Mouse (Mus musculus) liver, postnatal 0 days (tissue): ENCODE measurements around the gene Nrm. TPM values are rescaled to one million over a fixed set of nuclear protein-coding genes. Genes with fewer than 3 reads are reported as not detected.

Experiments
- ATAC-seq: fragments of 200-750 bp; cut with Nextera tagmentation; 2 replicates; pipeline ENCODE4 v1.8.0; 2017; ENCODE audit warnings: mild to moderate bottlenecking, moderate library complexity
- DNase-seq: peaks from one replicate; pipeline ENCODE4 v3.0.0-alpha.2; 2016
- H3K27ac ChIP-seq: fragments of 300-500 bp; sonication (generic); 2 replicates; pipeline ENCODE4 v1.5.1; 2014; ENCODE audit warnings: antibody characterized with exemption, moderate library complexity, mild to moderate bottlenecking, low read depth
- H3K27me3 ChIP-seq: fragments of 300-500 bp; sonication (generic); 2 replicates; pipeline ENCODE4 v1.6.1; 2014; ENCODE audit warnings: low read length, control low read depth, mixed read lengths; ENCODE audit not compliant: insufficient read depth
- H3K36me3 ChIP-seq: fragments of 300-500 bp; sonication (generic); replicated peaks from 2 replicates; pipeline ENCODE4 v1.6.1; 2014; ENCODE audit warnings: mild to moderate bottlenecking, control low read depth, low read length, moderate library complexity, mixed read lengths; ENCODE audit not compliant: insufficient read depth
- H3K4me1 ChIP-seq: fragments of 300-500 bp; sonication (generic); 2 replicates; pipeline ENCODE4 v1.6.1; 2014; ENCODE audit warnings: antibody characterized with exemption, mild to moderate bottlenecking, control low read depth; ENCODE audit not compliant: insufficient read depth
- H3K4me2 ChIP-seq: fragments of 300-500 bp; sonication (generic); 2 replicates; pipeline ENCODE4 v1.6.1; 2014; ENCODE audit warnings: low read depth, mild to moderate bottlenecking, low read length, moderate library complexity, mixed read lengths
- H3K4me3 ChIP-seq: fragments of 300-500 bp; sonication (generic); 2 replicates; pipeline ENCODE4 v1.5.1; 2014; ENCODE audit warnings: low read depth, low read length
- H3K9ac ChIP-seq: fragments of 300-500 bp; sonication (generic); replicated peaks from 2 replicates; pipeline ENCODE4 v1.6.1; 2014; ENCODE audit warnings: mild to moderate bottlenecking, moderate library complexity
- H3K9me3 ChIP-seq: fragments of 300-500 bp; sonication (generic); 2 replicates; pipeline ENCODE4 v1.6.1; 2016; ENCODE audit warnings: mild to moderate bottlenecking, control low read depth, low read length, mixed read lengths
- CTCF ChIP-seq: sonication (generic); IDR thresholded peaks from 2 replicates; pipeline ENCODE4 v1.5.1; 2016; ENCODE audit warnings: antibody characterized with exemption, low read depth
- EP300 ChIP-seq: IDR thresholded peaks from 2 replicates; pipeline ENCODE4 v1.6.1; 2016; ENCODE audit warnings: antibody characterized with exemption, low read depth, mild to moderate bottlenecking
- WGBS: fragments of 180-500 bp; shearing (Covaris S2); extraction: QIAGEN DNeasy Blood & Tissue Kit; methylation state at CpG from one replicate; pipeline ENCODE4 v1.1.7; 2014; ENCODE audit not compliant: insufficient replicate concordance; 5-methylcytosine and 5-hydroxymethylcytosine counted together
- polyA plus RNA-seq: library from polyadenylated mRNA; unstranded; fragments of >200 nt; fragmentation: Nextera tagmentation; extraction: Ambion mirVana; gene quantifications from 2 replicates; pipeline ENCODE4 v1.2.1, GENCODE M21; 2015

Nrm gene
- polyA plus RNA-seq, 1 experiment from 2014 or later: 15.8 TPM

DNA sequence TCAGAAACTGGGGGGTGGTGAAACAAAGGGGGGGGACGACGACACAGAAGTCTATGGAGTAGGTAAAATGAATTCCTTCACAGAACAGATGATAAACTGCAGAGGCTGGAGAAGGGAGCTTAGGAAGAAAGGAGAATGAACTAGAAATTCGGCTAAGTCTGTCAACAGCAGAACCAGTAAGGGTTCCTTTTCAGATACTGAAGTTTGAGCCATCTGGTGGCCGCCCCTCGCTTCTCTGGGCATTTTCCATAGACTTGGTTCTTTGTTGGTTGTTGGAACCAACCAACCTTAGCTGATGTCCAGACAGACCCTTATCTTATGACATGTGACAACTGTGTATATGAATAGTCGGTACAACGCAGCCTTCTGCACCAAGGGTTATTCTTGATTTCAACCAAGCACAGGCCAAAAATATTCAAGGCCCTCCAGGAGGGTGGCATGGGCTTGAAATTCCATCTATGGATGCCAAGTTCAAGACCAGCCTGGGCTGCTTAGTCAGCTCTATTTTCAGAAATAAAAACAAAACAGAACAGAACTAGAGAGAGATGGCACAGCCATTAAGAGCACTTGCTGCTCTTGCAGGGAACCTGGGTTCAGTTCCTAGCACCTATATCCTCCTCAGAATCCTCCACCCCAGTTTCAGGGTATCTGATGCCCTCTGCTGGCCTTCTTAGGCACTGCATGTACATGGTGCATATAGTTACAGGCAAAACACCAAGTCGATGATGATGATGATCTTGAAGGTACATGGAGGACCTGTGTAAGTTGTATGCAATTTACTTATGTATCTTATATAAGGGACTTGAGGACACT is 10.0 kb downstream of the Nrm start:
- H3K9ac ChIP-seq: 0 out of 2 replicates have a peak overlapping the region, but pooled peaks have one; percentile 61
- peaks cover 22% of the 10 kb centered on the region for H3K27me3 ChIP-seq
- no peaks in the 10 kb centered on the region for H3K9me3 ChIP-seq
- peak overlapping the region; percentile 55 for H3K4me3 ChIP-seq
- H3K4me2 ChIP-seq: peak overlapping the region; percentile 79
- TF ChIP-seq EP300 (no peak), CTCF (peak; percentile 79)
- H3K36me3 ChIP-seq: peaks cover 12% of the 10 kb centered on the region
- 38% methylated on average over 8 of the region's 8 CpGs for WGBS
- ATAC-seq (no peak), DNase-seq (peak; percentile 65)
- H3K4me1 ChIP-seq: peaks cover 19% of the 10 kb centered on the region
- peak overlapping the region; percentile 95 for H3K27ac ChIP-seq

DNA sequence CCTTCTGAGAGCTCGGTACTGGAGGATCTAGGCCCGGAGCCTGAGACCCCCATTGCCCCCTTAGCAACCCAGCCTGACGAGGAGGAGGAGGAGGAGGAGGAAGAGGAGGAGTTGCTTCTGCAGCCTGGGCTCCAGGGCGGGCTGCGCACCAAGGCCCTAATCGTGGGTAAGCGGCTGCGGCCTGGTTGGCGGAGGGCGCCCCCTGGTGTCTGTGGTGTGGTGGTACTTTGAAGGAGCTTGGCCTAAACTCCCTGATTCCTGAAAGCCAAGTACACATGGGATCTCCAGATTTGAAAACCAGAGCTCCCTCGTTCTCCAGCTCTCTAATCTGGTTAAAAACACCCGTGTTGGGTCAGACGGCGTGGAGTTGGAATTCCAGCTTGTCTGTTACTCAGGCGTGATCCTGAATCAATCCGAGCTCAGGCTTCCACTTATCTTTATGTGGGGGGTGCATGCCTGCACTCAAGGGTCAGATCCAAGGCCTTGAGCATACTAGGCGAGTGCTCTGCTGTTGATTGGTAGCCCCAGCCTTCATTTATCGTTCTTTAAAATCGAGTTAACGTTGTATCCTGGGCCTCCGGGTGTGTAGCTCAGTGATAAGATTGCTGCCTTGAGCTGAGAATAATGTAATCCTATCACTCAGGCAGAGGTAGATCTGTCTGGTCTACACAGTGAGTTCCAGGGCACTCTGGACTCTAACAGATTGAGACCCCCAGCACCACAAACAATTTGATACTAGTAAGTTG is 12.8 kb downstream of the Nrm start:
- Histone ChIP-seq H3K4me1 (peaks cover 19% of the 10 kb centered on the region), H3K27ac (no peak overlapping the region), H3K4me2 (peak overlapping the region; percentile 2; the same call in 1 of the 2 replicates)

DNA sequence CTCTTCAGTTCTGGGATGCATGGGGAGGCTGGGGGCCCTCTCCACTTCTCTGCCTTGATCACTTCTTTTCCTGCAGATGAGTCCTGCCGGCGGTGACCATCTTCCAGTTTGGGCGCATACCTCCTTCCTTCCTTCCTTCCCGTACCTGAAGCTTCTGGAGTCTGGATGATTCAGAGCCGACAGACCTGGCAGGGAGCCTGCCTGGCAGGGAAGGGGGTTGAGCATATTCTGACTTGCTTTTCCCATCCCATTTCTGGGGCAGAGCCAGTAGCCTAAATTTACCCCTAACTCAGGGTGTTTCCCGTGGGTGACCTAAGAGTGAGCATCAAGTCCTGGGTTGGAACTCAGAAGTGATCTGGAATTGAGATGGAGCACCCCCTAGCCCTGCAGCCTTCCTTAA is 13.6 kb downstream of the Nrm start:
- Histone ChIP-seq H3K9me3 (no peaks in the 10 kb centered on the region), H3K4me3 (no peak overlapping the region), H3K27ac (no peak overlapping the region), H3K4me2 (no peak overlapping the region), H3K4me1 (peaks cover 15% of the 10 kb centered on the region), H3K36me3 (peaks cover 16% of the 10 kb centered on the region), H3K27me3 (no peaks in the 10 kb centered on the region), H3K9ac (no peak overlapping the region)
- no peak for DNase-seq
- no peak for ATAC-seq
- 79% methylated on average over 6 of the region's 6 CpGs for WGBS
- TF ChIP-seq EP300 (no peak), CTCF (no peak)

More for the DNA sequence above, 12.8 kb downstream of the Nrm start:
- Histone ChIP-seq H3K4me3 (no peak overlapping the region), H3K9ac (no peak overlapping the region), H3K36me3 (peaks cover 16% of the 10 kb centered on the region), H3K27me3 (no peaks in the 10 kb centered on the region), H3K9me3 (no peaks in the 10 kb centered on the region)
- ATAC-seq: peak; percentile 43
- TF ChIP-seq EP300 (no peak), CTCF (peak; percentile 98)
- DNase-seq: peak; percentile 95
- WGBS: 22% methylated on average over 21 of the region's 21 CpGs

DNA sequence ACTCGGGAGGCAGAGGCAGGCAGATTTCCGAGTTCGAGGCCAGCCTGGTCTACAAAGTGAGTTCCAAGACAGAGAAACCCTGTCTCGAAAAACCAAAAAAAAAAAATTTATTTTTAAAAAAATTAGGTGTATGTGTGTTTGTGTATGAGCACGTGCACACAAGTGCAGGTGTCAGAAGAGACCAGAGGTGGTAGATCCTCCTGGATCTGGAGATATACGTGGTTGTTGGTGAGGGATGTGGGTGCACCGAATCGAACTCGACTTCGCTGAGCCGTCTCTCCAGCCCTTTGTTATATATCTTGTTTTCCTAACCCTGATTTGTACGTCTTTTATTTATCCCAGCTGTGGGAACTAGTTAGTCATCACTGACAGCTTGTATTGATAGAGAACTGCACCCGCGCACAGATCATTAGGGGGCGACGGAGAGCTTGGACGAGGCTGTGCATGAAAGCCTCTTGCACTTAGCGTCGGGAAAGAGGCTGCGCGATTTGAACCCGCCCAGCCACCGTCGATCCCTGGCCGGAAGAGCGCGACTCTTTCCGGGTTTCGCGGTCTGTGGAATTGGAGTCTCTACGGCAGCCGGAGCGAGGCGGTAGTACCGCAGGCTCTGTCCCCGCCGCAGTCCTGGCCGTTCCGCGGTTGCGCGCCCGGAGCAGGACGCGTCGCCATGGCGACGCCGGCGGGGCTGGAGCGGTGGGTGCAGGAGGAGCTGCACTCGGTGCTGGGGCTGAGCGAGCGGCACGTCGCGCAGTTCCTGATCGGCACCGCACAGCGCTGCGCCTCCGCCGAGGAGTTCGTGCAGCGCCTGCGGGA is 18.3 kb downstream of the Nrm start, which contains the start of gene Dhx16:
Gene Dhx16, plus strand, starts transcription at position 575 of the 813 bp plus-strand sequence.
- Histone ChIP-seq H3K36me3 (peaks cover 37% of the 10 kb centered on the region), H3K4me2 (peak within 1 kb of the TSS; percentile 90), H3K4me1 (peaks cover 12% of the 10 kb centered on the region), H3K9ac (peak within 1 kb of the TSS; percentile 94), H3K27me3 (no peaks in the 10 kb centered on the region), H3K9me3 (no peaks in the 10 kb centered on the region), H3K4me3 (peak within 1 kb of the TSS; percentile 94), H3K27ac (peak within 1 kb of the TSS; percentile 83)
- DNase-seq (peak; percentile 97), ATAC-seq (peak; percentile 96)
- peak; percentile 53; the same call in 1 of the 2 replicates for TF ChIP-seq EP300
- peak; percentile 95 for TF ChIP-seq CTCF
- 6% methylated on average over 66 of the region's 66 CpGs for WGBS

DNA sequence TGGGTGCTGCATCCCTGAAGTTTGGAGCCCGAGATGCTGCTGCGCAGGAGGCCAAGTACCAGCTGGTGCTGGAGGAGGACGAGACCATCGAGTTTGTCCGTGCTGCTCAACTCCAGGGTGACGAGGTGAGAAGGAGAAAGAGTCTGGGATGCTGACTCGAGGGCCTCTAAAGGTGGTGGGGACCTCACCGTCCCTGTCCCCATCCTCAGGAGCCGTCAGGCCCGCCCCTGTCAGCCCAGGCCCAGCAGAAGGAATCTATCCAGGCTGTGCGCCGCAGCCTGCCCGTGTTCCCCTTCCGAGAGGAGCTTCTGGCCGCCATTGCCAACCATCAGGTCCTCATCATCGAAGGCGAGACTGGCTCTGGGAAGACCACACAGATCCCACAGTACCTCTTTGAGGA is 21.8 kb downstream of the Nrm start:
- peaks cover 55% of the 10 kb centered on the region for H3K36me3 ChIP-seq
- H3K27me3 ChIP-seq: no peaks in the 10 kb centered on the region
- DNase-seq: no peak
- H3K4me3 ChIP-seq: no peak overlapping the region
- H3K4me1 ChIP-seq: peaks cover 12% of the 10 kb centered on the region
- no peak overlapping the region for H3K27ac ChIP-seq
- H3K4me2 ChIP-seq: no peak overlapping the region
- no peak overlapping the region for H3K9ac ChIP-seq
- no peak for ATAC-seq
- no peak for TF ChIP-seq EP300
- TF ChIP-seq CTCF: no peak
- no peaks in the 10 kb centered on the region for H3K9me3 ChIP-seq
- WGBS: 91% methylated on average over 17 of the region's 17 CpGs
